Mouse (Mus musculus): ENCODE results near the gene Rimkla.

Gene Rimkla

DNA sequence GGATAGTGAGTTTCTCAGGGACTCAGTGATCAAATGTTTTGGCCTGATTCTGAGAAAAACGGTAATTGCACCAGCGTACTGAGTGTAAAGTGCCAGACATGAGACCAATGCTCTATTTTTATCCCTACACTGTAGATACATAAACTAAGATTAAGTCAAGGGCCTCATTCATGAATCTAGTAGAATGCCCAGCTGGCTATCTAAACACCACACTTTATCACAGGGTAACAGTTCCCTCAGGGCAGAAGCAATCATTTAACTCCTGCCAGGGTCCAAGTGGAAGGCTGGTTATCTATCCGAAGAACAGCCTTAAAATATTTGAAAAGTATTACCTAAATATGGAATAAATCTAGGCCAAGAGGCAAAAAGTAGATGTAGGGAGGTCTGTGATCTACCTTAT is 74.5 kb downstream of the Rimkla start:
- no peak for DNase-seq (ENCODE audit: low spot score)

DNA sequence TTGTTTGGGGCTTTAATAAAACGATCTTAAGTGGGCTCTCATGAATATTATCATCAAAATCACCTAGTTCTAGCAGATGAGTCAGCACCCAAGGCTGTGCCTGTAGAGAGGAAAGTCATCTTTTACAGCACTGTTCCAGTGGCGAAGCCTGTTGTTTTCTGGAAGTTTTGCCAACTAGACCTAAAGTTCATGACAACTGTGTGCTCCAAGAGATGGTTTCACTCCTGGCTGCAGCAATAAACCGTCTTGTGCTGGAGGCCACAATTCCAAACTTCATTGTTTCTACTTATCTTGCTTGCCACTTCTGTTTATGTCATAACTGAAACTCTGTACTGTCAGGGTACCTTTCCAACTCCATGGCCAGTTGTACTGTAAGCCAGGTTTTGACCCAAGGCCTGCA is 75.2 kb downstream of the Rimkla start:
- DNase-seq (ENCODE audit: low spot score): no peak

Data from embryo, embryonic 10.5 days (tissue).